In the genomic region with DNA sequence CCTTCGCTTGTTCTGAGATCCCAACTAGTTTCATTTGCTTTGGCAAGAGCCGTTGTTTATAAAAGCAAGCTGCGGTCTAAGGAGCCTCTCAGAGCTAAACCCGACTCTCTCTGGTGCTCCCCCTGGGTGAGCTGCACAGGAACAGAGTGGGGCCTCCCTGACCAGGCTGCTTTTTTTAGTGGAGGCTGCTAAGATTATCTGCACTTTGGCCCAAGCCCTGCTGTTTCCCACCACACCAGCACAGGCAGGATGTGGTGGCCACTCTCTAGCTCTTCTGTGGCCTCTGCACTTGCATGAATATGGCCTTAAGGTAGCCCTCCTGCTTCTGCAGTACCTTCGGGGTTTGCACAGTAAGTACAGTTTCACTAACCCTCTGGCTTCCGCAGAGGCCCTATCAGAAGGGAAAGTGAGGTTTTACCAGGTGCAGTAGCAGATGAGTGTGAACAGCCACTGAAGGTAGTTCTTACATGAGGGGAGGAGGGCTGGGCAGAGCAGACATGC, we compare ENCODE assay signal across 1 mouse cellular context.
TF ChIP-seq lines count a peak whose summit lies in the region.

No protein-coding gene starts in this region.

TF ChIP-seq in CH12.LX, 34 proteins besides CTCF, POLR2A, EP300 and RAD21 (continued from another document):
- TF ChIP-seq HCFC1 (IDR thresholded peaks at IDR 0.05; ENCODE audit: low read depth, low read length) (no peak), CHD2 (IDR thresholded peaks at IDR 0.05; ENCODE audit: low read length) (0 out of 2 replicates have a peak, but pooled peaks have one; percentile 13), RCOR1 (conservative IDR thresholded peaks at IDR 0.05; ENCODE audit: low read depth, low read length) (peak; percentile 32; the same call in 1 of the 2 replicates), MAFK (IDR thresholded peaks at IDR 0.05; ENCODE audit: insufficient replicate concordance, low read length) (peak; percentile 53; the same call in 1 of the 2 replicates), ETS1 (conservative IDR thresholded peaks at IDR 0.05; ENCODE audit: low read depth, low read length) (peak; percentile 65), CHD1 (IDR thresholded peaks at IDR 0.05; ENCODE audit: low read depth, low read length) (no peak), SIN3A (IDR thresholded peaks at IDR 0.05; ENCODE audit: low read length) (peak; percentile 45; the same call in 1 of the 2 replicates)
